In the genomic region with DNA sequence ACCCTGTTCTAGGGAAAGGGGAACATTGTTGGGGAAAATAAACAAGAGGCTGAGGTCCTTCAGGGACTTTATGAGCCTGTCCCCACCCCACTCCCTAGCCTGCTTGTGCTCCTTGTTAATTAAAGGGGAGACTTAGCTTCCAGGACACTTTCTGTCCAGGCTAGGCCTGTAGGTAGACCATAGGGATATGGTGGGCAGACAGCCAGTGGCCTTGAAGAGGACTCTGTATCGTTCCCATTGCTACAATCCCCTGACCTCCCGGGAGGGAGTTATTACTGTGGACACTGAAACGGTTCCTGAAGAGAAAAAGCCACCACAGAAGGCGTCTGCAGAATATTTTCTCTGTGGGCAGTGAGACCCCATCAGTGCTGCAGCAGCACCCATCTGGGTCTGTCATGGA, we compare ENCODE assay signal across 20 mouse cellular contexts. TPM values are rescaled to one million over a fixed set of nuclear protein-coding genes. Genes with fewer than 3 reads are reported as not detected.
"Had no signal": no experiment of that assay in that cellular context is flagged by ENCODE, and none has a peak within 500 bp of the region (broad histone marks: within the 10 kb centered on the region; RNA-seq: fewer than 3 reads in every experiment).

No protein-coding gene starts in this region.

- DNase-seq: left cerebral cortex, postnatal 4 days; liver; liver, embryonic 13.5 days; liver, postnatal 0 days; lung, adult 18-20 months; lung, adult 2 months; lung, embryonic 14.5 days; lung, postnatal 10 days; lung, postnatal 14 days; lung, postnatal 36 days; lung, postnatal 4 days; midbrain, embryonic 14.5 days had no signal

RNA-seq across cellular contexts. Expression of gene Rspo4, which starts 27.1 kb away (rescaled TPM):
- total RNA-seq: left cerebral cortex, adult 2 months; left cerebral cortex, postnatal 36 days; left cerebral cortex, postnatal 4 days; liver, adult 2 months; megakaryocyte progenitor cell, adult 5-6 weeks; megakaryocyte, adult 5-6 weeks; megakaryocyte-erythroid progenitor cell, adult 5-6 weeks; midbrain, postnatal 0 days; monocyte, adult 5-6 weeks had no signal
